Mouse (Mus musculus) cortical plate, adult 2 months (tissue): ENCODE results near the gene Tagap.

Experiments
- CTCF ChIP-seq: fragments of 200-500 bp; IDR thresholded peaks from 2 replicates; pipeline ENCODE4 v1.5.1; 2011; ENCODE audit warnings: mild to moderate bottlenecking, control low read depth, low read length; ENCODE audit not compliant: insufficient read depth; ENCODE audit errors: extremely low read depth
- POLR2A ChIP-seq: fragments of 200-500 bp; IDR thresholded peaks from 2 replicates; pipeline ENCODE4 v1.6.1; 2011; ENCODE audit warnings: mild to moderate bottlenecking, low read length, control low read depth; ENCODE audit not compliant: insufficient read depth; ENCODE audit errors: extremely low read depth

DNA sequence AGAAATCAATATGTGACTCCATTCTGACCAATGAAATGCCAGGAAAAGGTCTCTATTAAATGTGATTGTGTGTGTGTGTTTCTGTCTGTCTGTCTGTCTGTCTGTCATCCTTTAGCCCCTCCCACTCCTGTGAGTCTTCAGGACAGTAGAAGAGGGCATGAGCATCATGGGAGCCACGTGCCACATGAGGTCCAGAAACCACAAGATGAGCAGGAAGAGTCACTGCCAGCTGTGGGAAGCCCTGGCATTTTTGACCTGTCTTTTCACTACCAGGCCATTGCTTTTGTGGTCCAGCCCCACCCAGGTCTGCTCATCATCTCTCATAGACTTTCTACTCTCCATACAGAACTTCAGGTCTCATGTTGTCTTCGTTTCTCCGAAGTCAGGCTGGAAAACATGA is 31.7 kb upstream of the Tagap start:
- TF ChIP-seq POLR2A (no peak), CTCF (no peak)
